Mouse (Mus musculus): ENCODE data around the gene Olfr1123.
"Not testable (repeated sequence)": the region's sequence is repeated elsewhere in the genome, so short reads cannot be mapped to it uniquely, and the experiment has no call there.

- TF ChIP-seq CTCF, EP300 (IDR thresholded peaks at IDR 0.05): not testable (repeated sequence)
These were observed 22.8 kb upstream of the Olfr1123 start for GRCm38 (mm10) chr2:87393605-87394004.

All from lung, postnatal 0 days (tissue).